Mouse (Mus musculus): ENCODE data around the gene Polr3k. TPM values are rescaled to one million over a fixed set of nuclear protein-coding genes. Genes with fewer than 3 reads are reported as not detected.
A peak's percentile ranks its signal among the peaks of the same experiment; 100 is the strongest.

The Polr3k gene
- 46.9 and 55.3 TPM in 2 replicates for total RNA-seq (2014; rRNA removed)
- 69.9 and 70.9 TPM in 2 replicates for polyA plus RNA-seq (2015; fragmentation: Nextera tagmentation; extraction: Ambion mirVana)

DNA sequence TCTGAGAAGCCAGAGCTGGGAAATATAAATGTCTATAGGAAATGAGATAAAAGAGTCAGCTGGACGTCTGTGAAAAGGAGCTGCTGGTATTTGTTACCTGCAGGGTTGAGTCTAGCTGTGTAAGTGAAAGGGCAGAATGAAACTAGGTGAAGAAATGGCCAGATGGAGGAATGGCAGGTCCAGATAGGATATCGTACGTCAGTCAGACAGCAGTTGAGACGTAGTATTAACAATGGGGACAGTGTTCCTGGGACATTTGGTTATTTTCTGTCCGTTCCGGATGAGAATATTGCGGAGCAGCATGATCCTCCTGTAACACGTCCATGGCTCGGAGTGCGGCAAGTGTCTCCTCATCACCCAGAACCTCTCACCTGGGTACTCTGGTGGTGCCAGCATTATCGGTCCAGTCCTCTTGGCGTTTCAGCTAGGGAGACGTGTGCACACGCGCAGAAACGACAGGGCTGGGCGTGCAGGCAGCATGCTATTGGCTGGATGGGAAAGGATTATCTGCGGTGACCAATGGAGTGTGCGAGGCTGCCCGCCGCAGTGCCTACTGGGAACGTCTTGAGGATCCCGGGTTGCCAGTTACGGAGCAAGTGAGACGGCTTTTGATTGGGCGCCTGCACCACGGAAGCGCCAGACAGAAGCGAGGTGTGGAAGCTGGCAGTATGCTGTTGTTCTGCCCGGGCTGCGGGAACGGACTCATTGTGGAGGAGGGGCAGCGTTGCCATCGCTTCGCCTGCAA, at the start of gene Polr3k:
TSS of gene Polr3k (plus strand) at position 547 of the 745 bp plus-strand sequence.
- H3K4me3 ChIP-seq (ENCODE audit: low read depth, low read length): peak within 1 kb of the TSS; percentile 65
- H3K27me3 ChIP-seq (ENCODE audit: insufficient read depth, low read length): no peaks in the 10 kb centered on the region
- H3K9me3 ChIP-seq (ENCODE audit: low read length): no peaks in the 10 kb centered on the region
- H3K4me1 ChIP-seq (ENCODE audit: insufficient read depth, low read length): peaks cover 9% of the 10 kb centered on the region; the same call in 1 of the 2 replicates
- DNase-seq (ENCODE audit: low spot score): peak; percentile 98
- ATAC-seq (ENCODE audit: low FRiP score): peak; percentile 100
- peak within 1 kb of the TSS; percentile 67 for H3K9ac ChIP-seq (replicated peaks; ENCODE audit: low read length, poor library complexity, severe bottlenecking)
- peak within 1 kb of the TSS; percentile 82 for H3K4me2 ChIP-seq (ENCODE audit: low read depth, low read length, poor library complexity, severe bottlenecking)
- WGBS: under 1% methylated on average over 35 of the region's 35 CpGs
- TF ChIP-seq CTCF (IDR thresholded peaks at IDR 0.05): peak; percentile 1; the same call in 1 of the 2 replicates
- H3K27ac ChIP-seq (ENCODE audit: low read depth, low read length): peak within 1 kb of the TSS; percentile 83
- no peaks in the 10 kb centered on the region for H3K36me3 ChIP-seq (ENCODE audit: insufficient read depth, low read length)

DNA sequence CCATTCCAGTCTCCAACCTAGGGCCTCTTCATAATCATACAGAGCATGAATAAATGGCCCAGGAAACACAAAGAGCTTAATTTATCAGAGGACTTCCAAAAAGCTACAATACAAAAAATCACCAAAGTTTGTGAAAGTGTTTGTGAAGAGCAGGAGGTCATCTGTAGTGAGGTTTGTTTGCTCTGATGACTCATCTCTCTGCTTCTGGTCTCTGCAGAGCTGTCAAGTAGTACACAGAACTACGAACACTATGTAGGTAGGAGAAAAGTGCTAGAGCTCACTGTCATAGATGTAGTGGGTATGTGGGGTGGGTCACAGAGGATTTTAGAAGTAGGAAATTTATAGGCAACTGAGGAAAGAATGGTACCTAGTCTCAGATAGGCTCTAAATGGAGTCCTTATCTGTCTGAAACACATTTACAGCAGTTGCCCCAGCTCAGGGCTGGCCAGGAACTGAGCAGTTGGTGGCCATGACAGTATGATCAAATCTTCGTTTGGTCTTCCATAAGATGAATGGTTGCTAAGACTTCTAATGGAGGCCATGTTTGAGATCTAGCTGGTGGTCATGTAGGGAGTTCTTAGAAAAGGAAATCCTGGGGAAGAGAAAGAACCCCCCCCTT, 35.0 kb upstream of the Polr3k start:
- Histone ChIP-seq H3K4me3 (ENCODE audit: low read depth, low read length) (no peak overlapping the region), H3K9me3 (ENCODE audit: low read length) (no peaks in the 10 kb centered on the region), H3K4me2 (ENCODE audit: low read depth, low read length, poor library complexity, severe bottlenecking) (no peak overlapping the region), H3K4me1 (ENCODE audit: insufficient read depth, low read length) (no peaks in the 10 kb centered on the region), H3K9ac (replicated peaks; ENCODE audit: low read length, poor library complexity, severe bottlenecking) (no peak overlapping the region), H3K27me3 (ENCODE audit: insufficient read depth, low read length) (no peaks in the 10 kb centered on the region), H3K27ac (ENCODE audit: low read depth, low read length) (no peak overlapping the region), H3K36me3 (ENCODE audit: insufficient read depth, low read length) (peaks cover 30% of the 10 kb centered on the region)
- ATAC-seq (ENCODE audit: low FRiP score) (no peak), DNase-seq (ENCODE audit: low spot score) (no peak)
- no peak for TF ChIP-seq CTCF (IDR thresholded peaks at IDR 0.05)
- WGBS: 77% methylated on average over 2 of the region's 2 CpGs

DNA sequence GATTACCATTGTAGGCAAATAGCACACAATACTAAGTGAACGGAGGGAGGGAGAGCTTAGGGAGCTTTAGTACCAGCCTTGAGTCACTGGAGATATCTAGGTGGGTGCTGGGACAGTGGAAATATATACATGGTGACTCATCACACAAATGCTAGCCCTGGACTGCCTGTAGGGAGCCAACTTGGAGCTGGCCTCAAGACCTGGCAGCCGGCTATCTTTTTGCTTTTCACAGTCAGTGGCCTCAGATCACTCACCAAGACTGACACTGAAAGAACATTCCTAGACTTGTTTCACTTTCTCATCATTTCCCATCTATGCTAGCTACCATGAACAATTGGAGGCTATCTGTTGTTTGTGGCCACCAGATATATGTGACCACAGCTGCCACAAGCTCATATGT, 31.4 kb upstream of the Polr3k start:
- 70% methylated on average over 2 of the region's 2 CpGs for WGBS
- H3K36me3 ChIP-seq (ENCODE audit: insufficient read depth, low read length): peaks cover 6% of the 10 kb centered on the region
- no peak overlapping the region for H3K27ac ChIP-seq (ENCODE audit: low read depth, low read length)
- no peaks in the 10 kb centered on the region for H3K4me1 ChIP-seq (ENCODE audit: insufficient read depth, low read length)
- no peak for ATAC-seq (ENCODE audit: low FRiP score)
- H3K27me3 ChIP-seq (ENCODE audit: insufficient read depth, low read length): no peaks in the 10 kb centered on the region
- no peak overlapping the region for H3K4me3 ChIP-seq (ENCODE audit: low read depth, low read length)
- H3K4me2 ChIP-seq (ENCODE audit: low read depth, low read length, poor library complexity, severe bottlenecking): no peak overlapping the region
- DNase-seq (ENCODE audit: low spot score): no peak
- no peak for TF ChIP-seq CTCF (IDR thresholded peaks at IDR 0.05)
- no peaks in the 10 kb centered on the region for H3K9me3 ChIP-seq (ENCODE audit: low read length)
- no peak overlapping the region for H3K9ac ChIP-seq (replicated peaks; ENCODE audit: low read length, poor library complexity, severe bottlenecking)

DNA sequence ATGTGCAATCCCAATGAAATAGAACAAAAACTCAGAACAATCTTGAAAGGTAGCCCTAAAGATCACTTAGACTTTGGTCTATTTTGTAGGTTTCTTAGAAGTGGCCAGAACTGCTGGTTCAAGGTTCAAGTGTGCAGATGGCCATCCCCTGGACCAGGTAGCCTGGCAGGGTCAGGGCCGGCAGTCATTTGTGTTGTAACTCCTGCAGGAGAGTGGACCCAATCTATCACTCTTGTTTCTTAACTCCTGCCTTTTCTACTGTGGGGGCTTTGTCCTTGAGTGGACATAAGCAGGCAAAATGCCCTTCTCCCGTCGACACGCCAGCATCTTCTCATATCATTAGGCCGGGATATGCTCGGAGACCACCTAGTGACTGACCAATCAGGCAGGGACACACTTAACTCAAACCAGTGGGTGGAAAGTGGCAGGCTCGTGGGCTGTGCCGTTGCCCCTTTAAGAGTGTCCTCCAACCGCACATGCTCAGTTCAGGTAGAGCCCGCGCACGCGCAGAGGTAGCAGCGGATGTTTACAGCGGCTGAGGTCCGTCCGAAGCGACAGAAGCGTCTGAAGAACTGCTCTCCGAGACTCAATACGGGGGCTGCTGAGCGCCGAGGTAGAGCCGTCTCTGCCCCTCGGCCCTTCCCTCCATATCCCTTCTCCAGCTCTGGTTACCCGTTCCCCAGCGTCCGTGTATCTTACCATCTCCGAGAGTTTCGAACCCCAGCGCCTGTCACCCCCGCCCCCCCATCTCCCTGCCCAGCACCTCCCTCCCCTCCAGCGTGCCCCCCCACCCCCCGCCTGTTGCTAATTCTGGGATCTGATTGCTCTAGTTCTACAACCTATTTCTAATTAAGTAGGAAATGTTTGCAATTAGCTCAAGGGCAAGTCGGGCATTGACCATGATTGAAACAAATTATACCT, 26.5 kb upstream of the Polr3k start, which contains the start of gene Pcmtd2:
TSS of gene Pcmtd2 (plus strand) at position 483 of the 921 bp plus-strand sequence.
- H3K27me3 ChIP-seq (ENCODE audit: insufficient read depth, low read length): no peaks in the 10 kb centered on the region
- ATAC-seq (ENCODE audit: low FRiP score) (peak; percentile 98), DNase-seq (ENCODE audit: low spot score) (peak; percentile 97)
- peak within 1 kb of the TSS; percentile 83 for H3K9ac ChIP-seq (replicated peaks; ENCODE audit: low read length, poor library complexity, severe bottlenecking)
- TF ChIP-seq CTCF (IDR thresholded peaks at IDR 0.05): no peak; the same call in 1 of the 2 replicates
- peak within 1 kb of the TSS; percentile 72 for H3K4me2 ChIP-seq (ENCODE audit: low read depth, low read length, poor library complexity, severe bottlenecking)
- H3K4me3 ChIP-seq (ENCODE audit: low read depth, low read length): peak within 1 kb of the TSS; percentile 61
- WGBS: under 1% methylated on average over 35 of the region's 35 CpGs
- peak within 1 kb of the TSS; percentile 72 for H3K27ac ChIP-seq (ENCODE audit: low read depth, low read length)
- H3K4me1 ChIP-seq (ENCODE audit: insufficient read depth, low read length): peaks cover 7% of the 10 kb centered on the region
- 0 out of 2 replicates have a peak, but pooled peaks cover 7% of the 10 kb centered on the region for H3K36me3 ChIP-seq (ENCODE audit: insufficient read depth, low read length)
- no peaks in the 10 kb centered on the region for H3K9me3 ChIP-seq (ENCODE audit: low read length)

DNA sequence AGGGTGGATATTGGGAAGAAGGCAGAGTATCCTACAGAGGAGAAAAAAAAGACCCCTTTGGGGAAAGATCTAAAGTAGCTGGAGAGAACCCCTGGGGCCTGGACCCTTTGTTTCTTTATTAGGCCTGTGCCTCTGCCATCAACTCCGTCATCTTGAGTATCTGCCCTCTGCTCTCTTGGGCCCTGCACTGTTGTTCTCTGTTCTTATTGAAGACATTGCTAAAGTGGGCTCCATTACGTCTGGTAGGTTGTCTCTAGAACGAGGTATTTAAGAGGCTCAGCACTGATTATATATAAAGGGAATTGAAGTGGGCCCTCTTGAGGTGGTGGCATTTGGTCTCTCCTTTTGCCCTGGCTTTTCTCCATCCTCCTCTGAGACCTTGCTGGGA, 25.9 kb upstream of the Polr3k start:
- H3K9me3 ChIP-seq (ENCODE audit: low read length): no peaks in the 10 kb centered on the region
- DNase-seq (ENCODE audit: low spot score): peak; percentile 26
- H3K9ac ChIP-seq (replicated peaks; ENCODE audit: low read length, poor library complexity, severe bottlenecking): peak overlapping the region; percentile 83
- H3K27me3 ChIP-seq (ENCODE audit: insufficient read depth, low read length): no peaks in the 10 kb centered on the region
- peak overlapping the region; percentile 61 for H3K4me3 ChIP-seq (ENCODE audit: low read depth, low read length)
- no peak for TF ChIP-seq CTCF (IDR thresholded peaks at IDR 0.05)
- 0% methylated on average over 3 of the region's 3 CpGs for WGBS
- no peak for ATAC-seq (ENCODE audit: low FRiP score)
- H3K4me2 ChIP-seq (ENCODE audit: low read depth, low read length, poor library complexity, severe bottlenecking): peak overlapping the region; percentile 72
- peak overlapping the region; percentile 72 for H3K27ac ChIP-seq (ENCODE audit: low read depth, low read length)
- peaks cover 7% of the 10 kb centered on the region for H3K4me1 ChIP-seq (ENCODE audit: insufficient read depth, low read length)
- 0 out of 2 replicates have a peak, but pooled peaks cover 7% of the 10 kb centered on the region for H3K36me3 ChIP-seq (ENCODE audit: insufficient read depth, low read length)

Measured in midbrain, postnatal 0 days (tissue).